Mouse (Mus musculus): ENCODE results near the gene Fzd9. TPM values are rescaled to one million over a fixed set of nuclear protein-coding genes. Genes with fewer than 3 reads are reported as not detected.

Gene Fzd9
- total and polyA plus RNA-seq, 3 experiments, result 0.78 to 1.8 (median 1.3) TPM

- intact Hi-C loops (cut with DNase I), result no loop called here
- Histone ChIP-seq H3K4me1 (ENCODE audit: control insufficient read depth, insufficient read depth, low read length) (no peaks in the 10 kb centered on the region), H3K9ac (ENCODE audit: low read depth, low read length) (no peak overlapping the region), H3K79me2 (replicated peaks; ENCODE audit: control insufficient read depth, insufficient read depth, low read length) (no peaks in the 10 kb centered on the region), H3K27ac (no peak overlapping the region), H3K27me3 (ENCODE audit: control insufficient read depth, insufficient read depth, low read length) (no peaks in the 10 kb centered on the region), H3K4me3 (no peak overlapping the region), H3K36me3 (ENCODE audit: control insufficient read depth, insufficient read depth, low read length) (peaks cover 3% of the 10 kb centered on the region)
- TF ChIP-seq EP300 (IDR thresholded peaks at IDR 0.05; ENCODE audit: insufficient read depth, low read depth, low read length) (no peak), POLR2A (IDR thresholded peaks at IDR 0.05; ENCODE audit: insufficient read depth, low read depth, low read length) (no peak), CTCF (IDR thresholded peaks at IDR 0.05) (no peak)
- 60% methylated on average over 6 of the region's 6 CpGs for WGBS
- DNase-seq, result no peak
These were observed 34.2 kb downstream of the Fzd9 start for GRCm38 (mm10) chr5:135216871-135217270.

- Histone ChIP-seq H3K4me3 (no peak overlapping the region), H3K36me3 (ENCODE audit: control insufficient read depth, insufficient read depth, low read length) (peaks cover 15% of the 10 kb centered on the region), H3K9ac (ENCODE audit: low read depth, low read length) (no peak overlapping the region), H3K27me3 (ENCODE audit: control insufficient read depth, insufficient read depth, low read length) (no peaks in the 10 kb centered on the region), H3K4me1 (ENCODE audit: control insufficient read depth, insufficient read depth, low read length) (no peaks in the 10 kb centered on the region), H3K79me2 (replicated peaks; ENCODE audit: control insufficient read depth, insufficient read depth, low read length) (no peaks in the 10 kb centered on the region), H3K27ac (no peak overlapping the region)
- 93% methylated on average over 1 of the region's 1 CpGs for WGBS
- no peak for DNase-seq
- intact Hi-C loops (cut with DNase I), result no loop called here
- TF ChIP-seq CTCF (IDR thresholded peaks at IDR 0.05) (peak; percentile 54), POLR2A (IDR thresholded peaks at IDR 0.05; ENCODE audit: insufficient read depth, low read depth, low read length) (no peak), EP300 (IDR thresholded peaks at IDR 0.05; ENCODE audit: insufficient read depth, low read depth, low read length) (no peak)
These were observed 42.8 kb downstream of the Fzd9 start for GRCm38 (mm10) chr5:135208197-135208596.

GRCm38 (mm10) chr5:135202763-135203162, 48.3 kb downstream of the Fzd9 start:
- WGBS, result 56% methylated on average over 3 of the region's 3 CpGs
- no peak overlapping the region for H3K4me3 ChIP-seq
- H3K9ac ChIP-seq (ENCODE audit: low read depth, low read length), result no peak overlapping the region
- peaks cover 1% of the 10 kb centered on the region for H3K4me1 ChIP-seq (ENCODE audit: control insufficient read depth, insufficient read depth, low read length)
- H3K36me3 ChIP-seq (ENCODE audit: control insufficient read depth, insufficient read depth, low read length), result peaks cover 20% of the 10 kb centered on the region
- DNase-seq, result peak in 1 of 2 experiments; percentile 51
- TF ChIP-seq POLR2A (IDR thresholded peaks at IDR 0.05; ENCODE audit: insufficient read depth, low read depth, low read length) (no peak), EP300 (IDR thresholded peaks at IDR 0.05; ENCODE audit: insufficient read depth, low read depth, low read length) (0 out of 2 replicates have a peak, but pooled peaks have one; percentile 36), CTCF (IDR thresholded peaks at IDR 0.05) (no peak)
- H3K79me2 ChIP-seq (replicated peaks; ENCODE audit: control insufficient read depth, insufficient read depth, low read length), result 0 out of 2 replicates have a peak, but pooled peaks cover 1% of the 10 kb centered on the region
- intact Hi-C loops (cut with DNase I), result no loop called here
- H3K27ac ChIP-seq, result peak overlapping the region; percentile 15
- H3K27me3 ChIP-seq (ENCODE audit: control insufficient read depth, insufficient read depth, low read length), result no peaks in the 10 kb centered on the region

Small RNA genes lying within 50 kb of the gene (microRNA-seq; reads per million reads assigned to microRNA genes)
- 0 reads per million in 2 experiments for gene Gm25315

Other genes starting within 250 kb of the Fzd9 start
- gene Abhd11, start 242.1 kb downstream of the Fzd9 start, total RNA-seq (2021), result 10 to 100 TPM; 56.9 to 64.5 TPM
- 90.2 and 110 TPM in 2 replicates for gene Abhd11, start 242.1 kb downstream of the Fzd9 start, polyA plus RNA-seq (2012; rRNA removed)
- 1 to 10 TPM; 1.4 to 1.5 TPM for gene Stx1a, start 227.7 kb downstream of the Fzd9 start, total RNA-seq (2021)
- gene Stx1a, start 227.7 kb downstream of the Fzd9 start, polyA plus RNA-seq (2012; rRNA removed), result 4.7 and 5.1 TPM in 2 replicates
- gene Dnajc30, start 187.0 kb downstream of the Fzd9 start, total RNA-seq (2021), result 10 to 100 TPM; 38.4 to 46.1 TPM
- 34.7 and 35.7 TPM in 2 replicates for gene Dnajc30, start 187.0 kb downstream of the Fzd9 start, polyA plus RNA-seq (2012; rRNA removed)
- gene Bud23, start 186.3 kb downstream of the Fzd9 start, total RNA-seq (2021), result 10 to 100 TPM; 20.5 to 21.1 TPM
- gene Bud23, start 186.3 kb downstream of the Fzd9 start, polyA plus RNA-seq (2012; rRNA removed), result 26.2 and 29.8 TPM in 2 replicates
- gene Vps37d, start 173.0 kb downstream of the Fzd9 start, total RNA-seq (2021), result under 1 TPM; 0.52 to 0.57 TPM
- gene Vps37d, start 173.0 kb downstream of the Fzd9 start, polyA plus RNA-seq (2012; rRNA removed), result 0.61 and 0.72 TPM in 2 replicates
- gene Mlxipl, start 161.3 kb downstream of the Fzd9 start, total RNA-seq (2021), result 10 to 100 TPM; 24.2 to 25.9 TPM
- gene Mlxipl, start 161.3 kb downstream of the Fzd9 start, polyA plus RNA-seq (2012; rRNA removed), result 47.1 and 49.0 TPM in 2 replicates
- 10 to 100 TPM in 1 of 2 experiments, 1 to 10 TPM in 1; 9.9 to 10.6 TPM for gene Tbl2, start 101.6 kb downstream of the Fzd9 start, total RNA-seq (2021)
- 5.8 and 8.8 TPM in 2 replicates for gene Tbl2, start 101.6 kb downstream of the Fzd9 start, polyA plus RNA-seq (2012; rRNA removed)
- 10 to 100 TPM; 40.3 to 44.1 TPM for gene Bcl7b, start 82.9 kb downstream of the Fzd9 start, total RNA-seq (2021)
- 37.5 and 37.6 TPM in 2 replicates for gene Bcl7b, start 82.9 kb downstream of the Fzd9 start, polyA plus RNA-seq (2012; rRNA removed)
- gene Baz1b, start 64.0 kb downstream of the Fzd9 start, total RNA-seq (2021), result 10 to 100 TPM; 42.3 to 46.1 TPM
- gene Baz1b, start 64.0 kb downstream of the Fzd9 start, polyA plus RNA-seq (2012; rRNA removed), result 13.9 and 20.8 TPM in 2 replicates
- under 1 TPM; 0.31 to 0.41 TPM for gene Fkbp6, start 98.8 kb upstream of the Fzd9 start, total RNA-seq (2021)
- 0.26 TPM in 1 of 2 replicates, not detected in the other for gene Fkbp6, start 98.8 kb upstream of the Fzd9 start, polyA plus RNA-seq (2012; rRNA removed)
- gene Trim50, start 102.1 kb upstream of the Fzd9 start, total RNA-seq (2021), result under 1 TPM; 0.11 to 0.18 TPM
- not detected in 2 replicates for gene Trim50, start 102.1 kb upstream of the Fzd9 start, polyA plus RNA-seq (2012; rRNA removed)
- gene Nsun5, start 118.7 kb upstream of the Fzd9 start, total RNA-seq (2021), result 10 to 100 TPM; 14.1 to 18.3 TPM
- gene Nsun5, start 118.7 kb upstream of the Fzd9 start, polyA plus RNA-seq (2012; rRNA removed), result 21.6 and 25.4 TPM in 2 replicates
- gene Pom121, start 143.3 kb upstream of the Fzd9 start, total RNA-seq (2021), result 10 to 100 TPM; 12.3 to 13.1 TPM
- gene Pom121, start 143.3 kb upstream of the Fzd9 start, polyA plus RNA-seq (2012; rRNA removed), result 9.2 and 11.3 TPM in 2 replicates